Mouse (Mus musculus) WW6 (cell line): Measurements from ENCODE around the gene Chst3.
"Not testable (repeated sequence)": the region's sequence is repeated elsewhere in the genome, so short reads cannot be mapped to it uniquely, and the experiment has no call there.

Source experiments
- DNase-seq: peaks from one replicate; pipeline ENCODE4 v3.0.0-alpha.2; 2013; ENCODE audit warnings: low read depth, low spot score

The Chst3 gene

GRCm38 (mm10) chr10:60218591-60219499, at the start of gene Chst3:
Gene Chst3, minus strand, starts transcription at chr10:60219260.
- DNase-seq, result no peak

GRCm38 (mm10) chr10:60268738-60269137, 49.7 kb upstream of the Chst3 start:
- no peak for DNase-seq

DNA sequence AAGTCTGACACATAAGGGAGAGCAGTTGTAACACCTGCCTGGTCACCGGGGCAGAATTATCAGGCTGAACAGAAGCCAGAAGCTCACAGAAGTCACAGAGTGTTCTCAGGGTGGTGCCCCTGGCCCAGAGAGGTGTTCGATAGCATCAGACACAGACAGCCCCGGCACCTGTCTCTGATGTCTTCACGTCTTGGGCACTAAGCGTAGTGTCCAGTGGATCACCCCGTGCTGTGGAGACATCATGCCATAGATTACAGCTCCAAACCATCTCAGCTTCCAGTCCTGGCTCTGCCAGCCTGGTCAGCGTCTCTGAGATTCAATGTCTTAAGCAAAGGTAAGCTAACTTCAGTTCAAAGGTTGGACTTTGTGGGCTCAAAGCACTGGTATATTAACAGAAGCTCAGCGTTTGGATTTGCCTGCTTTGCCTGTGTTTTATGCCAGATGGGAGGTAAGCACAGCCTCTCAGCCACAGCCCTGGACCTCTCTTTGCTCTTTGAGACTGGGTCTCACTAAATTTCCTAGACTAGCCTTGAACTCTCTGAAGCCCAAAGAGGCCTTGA, 47.9 kb upstream of the Chst3 start:
- DNase-seq, result no peak

DNA sequence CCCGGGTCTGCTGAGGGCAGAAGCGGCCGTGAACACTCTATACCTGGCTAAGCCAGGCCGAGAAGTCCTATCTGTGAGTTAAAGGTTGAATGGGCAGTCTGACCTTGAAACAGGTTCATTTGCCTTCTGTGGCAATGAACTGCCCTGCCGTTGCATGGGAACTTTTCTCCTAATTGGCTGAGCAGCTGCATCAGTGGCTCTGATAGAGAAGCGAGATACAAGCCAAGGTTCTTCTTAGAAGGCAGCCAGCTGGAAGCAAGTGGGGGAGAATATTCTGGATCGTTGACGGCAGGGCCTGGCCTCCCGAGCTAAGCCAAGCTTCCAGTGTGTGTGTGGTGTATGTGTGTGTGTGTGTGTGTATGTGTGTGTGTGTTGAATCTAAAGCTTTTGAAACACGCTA, 46.2 kb upstream of the Chst3 start:
- no peak for DNase-seq

- DNase-seq, result no peak
These were observed 44.3 kb upstream of the Chst3 start for GRCm38 (mm10) chr10:60263351-60263750.

GRCm38 (mm10) chr10:60262386-60262785, 43.3 kb upstream of the Chst3 start:
- no peak for DNase-seq

DNA sequence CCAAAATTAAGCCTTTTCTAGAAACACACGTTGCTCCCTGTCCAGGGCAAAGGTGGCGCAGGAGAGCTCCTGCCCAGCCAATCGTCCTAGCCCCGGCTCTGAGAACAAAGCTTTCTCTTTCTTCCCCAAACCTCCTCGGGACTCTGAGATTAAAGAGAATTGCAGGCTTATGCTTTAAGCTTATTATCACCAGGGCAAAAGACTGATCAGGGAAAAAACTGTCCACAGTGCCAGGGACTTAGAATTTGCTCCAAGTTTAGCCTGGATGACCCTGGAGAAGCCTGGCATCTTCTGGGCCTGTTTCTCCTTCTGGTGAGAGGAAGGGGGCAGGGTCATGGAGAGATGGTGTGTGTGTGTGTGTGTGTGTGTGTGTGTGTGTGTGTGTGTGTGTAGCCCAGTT, 42.5 kb upstream of the Chst3 start:
- DNase-seq, result no peak

GRCm38 (mm10) chr10:60260557-60261294, 41.7 kb upstream of the Chst3 start:
- no peak for DNase-seq

GRCm38 (mm10) chr10:60257261-60257825, 38.3 kb upstream of the Chst3 start:
- DNase-seq, result peak; percentile 60

DNA sequence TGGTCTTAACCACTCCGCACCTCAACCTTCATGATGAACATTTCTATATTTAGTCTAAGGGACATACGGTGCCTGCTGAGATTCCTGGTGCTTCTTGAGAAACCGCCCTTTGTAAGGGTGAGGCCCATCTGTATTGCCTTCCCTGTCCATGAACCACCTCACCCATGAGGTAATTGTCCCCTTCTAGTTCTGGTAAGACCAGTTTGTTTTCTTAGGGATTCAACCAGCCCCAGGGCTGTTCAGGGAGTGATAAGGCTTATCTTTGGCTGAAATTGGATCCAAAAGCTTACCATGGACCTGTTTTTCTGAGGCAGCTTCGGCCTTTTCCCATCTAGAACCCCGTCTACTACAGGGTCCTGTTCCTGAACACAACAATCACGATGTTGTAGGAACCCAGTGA, 37.0 kb upstream of the Chst3 start:
- DNase-seq, result no peak

GRCm38 (mm10) chr10:60252606-60253005, 33.5 kb upstream of the Chst3 start:
- DNase-seq, result no peak

DNA sequence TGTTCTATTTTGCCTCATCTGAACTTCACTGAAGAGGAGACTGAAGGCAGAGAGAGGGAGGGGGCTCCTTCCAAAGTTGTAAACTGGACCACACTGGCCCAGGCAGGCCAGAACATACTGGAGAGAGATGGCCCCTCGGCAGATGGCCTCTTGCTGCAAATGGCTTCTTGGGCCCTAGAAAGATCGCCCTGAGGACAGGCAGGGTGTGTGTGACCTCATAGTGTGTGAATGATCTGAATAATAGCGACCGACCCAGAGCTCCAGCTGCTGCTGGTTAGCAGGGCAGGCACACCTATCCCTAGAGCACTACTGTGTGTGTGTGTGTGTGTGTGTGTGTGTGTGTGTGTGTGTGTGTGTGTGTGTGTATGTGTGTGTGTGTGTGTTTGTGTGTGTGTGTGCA, 33.1 kb upstream of the Chst3 start:
- DNase-seq, result no peak

- no peak for DNase-seq
These were observed 31.4 kb upstream of the Chst3 start for GRCm38 (mm10) chr10:60250426-60250965.

DNA sequence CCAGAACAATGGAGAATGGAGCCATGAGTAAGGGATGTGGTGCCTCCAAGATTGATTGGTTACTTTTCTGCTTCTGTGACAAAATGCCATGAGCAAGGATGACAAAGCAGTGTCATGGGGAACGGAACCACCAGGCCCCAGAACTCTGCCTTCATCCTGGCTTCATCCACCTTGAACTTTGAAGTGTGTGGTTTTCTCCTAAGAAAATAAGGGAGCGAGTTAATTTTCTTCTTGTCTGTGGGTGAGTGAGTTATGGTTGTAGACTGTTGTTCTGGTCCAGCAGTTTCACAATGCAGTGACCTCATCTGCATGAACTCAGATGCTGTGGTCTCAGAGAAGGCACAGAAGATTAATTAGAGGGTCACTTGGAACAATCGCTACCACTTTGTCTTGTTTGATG, 29.3 kb upstream of the Chst3 start:
- DNase-seq, result not testable (repeated sequence)

- DNase-seq, result peak; percentile 74
These were observed 27.5 kb upstream of the Chst3 start for GRCm38 (mm10) chr10:60246519-60246918.

GRCm38 (mm10) chr10:60245635-60246034, 26.6 kb upstream of the Chst3 start:
- DNase-seq, result no peak

GRCm38 (mm10) chr10:60245041-60245440, 26.0 kb upstream of the Chst3 start:
- peak; percentile 75 for DNase-seq

- no peak for DNase-seq
These were observed 24.9 kb upstream of the Chst3 start for GRCm38 (mm10) chr10:60243941-60244340.

DNA sequence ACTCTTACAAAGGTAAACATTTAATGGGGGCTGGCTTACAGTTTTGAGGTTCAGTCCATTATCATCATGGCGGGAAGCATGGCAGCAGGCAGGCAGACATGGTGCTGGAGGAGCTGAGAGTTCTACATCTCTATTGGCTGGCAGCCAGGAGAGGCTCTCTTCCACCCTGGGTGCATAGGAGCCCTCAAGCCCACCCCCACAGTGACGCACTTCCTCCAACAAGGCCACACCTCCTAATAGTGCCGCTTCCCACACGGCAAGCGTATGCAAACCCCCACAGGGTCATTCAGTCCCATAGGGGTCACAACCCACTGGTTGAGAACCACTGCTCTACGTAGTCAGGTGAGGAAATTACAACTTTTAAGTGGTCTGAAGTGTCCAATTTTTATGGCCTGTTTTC, 21.4 kb upstream of the Chst3 start:
- DNase-seq, result peak; percentile 83

- no peak for DNase-seq
These were observed 18.6 kb upstream of the Chst3 start for GRCm38 (mm10) chr10:60237475-60238154.

- DNase-seq, result not testable (repeated sequence)
These were observed 16.8 kb upstream of the Chst3 start for GRCm38 (mm10) chr10:60235876-60236275.
